Mouse (Mus musculus): Measurements from ENCODE around the gene Pign. TPM values are rescaled to one million over a fixed set of nuclear protein-coding genes. Genes with fewer than 3 reads are reported as not detected.

Pign gene
- polyA plus RNA-seq, 1 experiment from 2014 or later = 3.4 TPM

- no peak overlapping the region for H3K27ac ChIP-seq (ENCODE audit: low read depth)
- no peak overlapping the region for H3K4me2 ChIP-seq (ENCODE audit: low read depth, low read length)
- no peaks in the 10 kb centered on the region for H3K9me3 ChIP-seq (ENCODE audit: low read length)
- H3K9ac ChIP-seq (replicated peaks) = no peak overlapping the region
- DNase-seq = no peak
- TF ChIP-seq CTCF (IDR thresholded peaks at IDR 0.05; ENCODE audit: low read depth) (no peak), EP300 (IDR thresholded peaks at IDR 0.05; ENCODE audit: low read depth) (no peak)
- H3K4me3 ChIP-seq (ENCODE audit: low read depth, low read length) = no peak overlapping the region
- WGBS (ENCODE audit: insufficient replicate concordance) = 67% methylated on average over 1 of the region's 1 CpGs
- H3K4me1 ChIP-seq (ENCODE audit: insufficient read depth) = no peaks in the 10 kb centered on the region
- ATAC-seq = no peak
- peaks cover 15% of the 10 kb centered on the region for H3K36me3 ChIP-seq (replicated peaks; ENCODE audit: insufficient read depth, low read length)
- H3K27me3 ChIP-seq (ENCODE audit: insufficient read depth, low read length) = no peaks in the 10 kb centered on the region
These were observed 80.7 kb downstream of the Pign start for GRCm38 (mm10) chr1:105582800-105583199.

DNA sequence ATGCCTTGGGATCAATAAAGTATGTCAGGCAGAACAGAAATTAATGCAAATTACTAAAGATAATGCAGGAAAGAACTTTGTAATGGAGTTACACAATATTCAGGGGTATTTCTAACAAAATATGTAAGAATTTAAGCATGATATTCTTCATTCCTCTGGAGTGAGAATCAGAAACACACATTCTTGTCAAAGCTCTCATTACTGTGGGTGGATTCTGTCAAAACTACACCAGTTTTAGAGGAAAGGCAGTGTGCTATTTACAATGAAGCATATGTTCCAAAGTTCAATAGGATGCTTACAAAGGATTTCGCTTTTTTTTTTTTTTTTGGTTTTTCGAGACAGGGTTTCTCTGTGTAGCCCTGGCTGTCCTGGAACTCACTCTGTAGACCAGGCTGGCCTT is 82.6 kb downstream of the Pign start:
- DNase-seq (no peak), ATAC-seq (no peak)
- Histone ChIP-seq H3K4me2 (ENCODE audit: low read depth, low read length) (no peak overlapping the region), H3K27me3 (ENCODE audit: insufficient read depth, low read length) (no peaks in the 10 kb centered on the region), H3K4me3 (ENCODE audit: low read depth, low read length) (no peak overlapping the region), H3K27ac (ENCODE audit: low read depth) (no peak overlapping the region), H3K4me1 (ENCODE audit: insufficient read depth) (no peaks in the 10 kb centered on the region), H3K9ac (replicated peaks) (no peak overlapping the region), H3K36me3 (replicated peaks; ENCODE audit: insufficient read depth, low read length) (peaks cover 15% of the 10 kb centered on the region), H3K9me3 (ENCODE audit: low read length) (no peaks in the 10 kb centered on the region)
- whole genome bisulfite sequencing (ENCODE audit: insufficient replicate concordance) = 83% methylated on average over 2 of the region's 2 CpGs
- TF ChIP-seq EP300 (IDR thresholded peaks at IDR 0.05; ENCODE audit: low read depth) = no peak
- TF ChIP-seq CTCF (IDR thresholded peaks at IDR 0.05; ENCODE audit: low read depth) = no peak

GRCm38 (mm10) chr1:105566051-105566450 is 97.4 kb downstream of the Pign start:
- DNase-seq (no peak), ATAC-seq (no peak)
- Histone ChIP-seq H3K4me2 (ENCODE audit: low read depth, low read length) (no peak overlapping the region), H3K27me3 (ENCODE audit: insufficient read depth, low read length) (no peaks in the 10 kb centered on the region), H3K4me3 (ENCODE audit: low read depth, low read length) (no peak overlapping the region), H3K4me1 (ENCODE audit: insufficient read depth) (no peaks in the 10 kb centered on the region), H3K9ac (replicated peaks) (no peak overlapping the region), H3K27ac (ENCODE audit: low read depth) (no peak overlapping the region), H3K36me3 (replicated peaks; ENCODE audit: insufficient read depth, low read length) (no peaks in the 10 kb centered on the region; the same call in 1 of the 2 replicates), H3K9me3 (ENCODE audit: low read length) (no peaks in the 10 kb centered on the region)
- no peak for TF ChIP-seq CTCF (IDR thresholded peaks at IDR 0.05; ENCODE audit: low read depth)
- TF ChIP-seq EP300 (IDR thresholded peaks at IDR 0.05; ENCODE audit: low read depth) = no peak
- 82% methylated on average over 3 of the region's 3 CpGs for WGBS (ENCODE audit: insufficient replicate concordance)

DNA sequence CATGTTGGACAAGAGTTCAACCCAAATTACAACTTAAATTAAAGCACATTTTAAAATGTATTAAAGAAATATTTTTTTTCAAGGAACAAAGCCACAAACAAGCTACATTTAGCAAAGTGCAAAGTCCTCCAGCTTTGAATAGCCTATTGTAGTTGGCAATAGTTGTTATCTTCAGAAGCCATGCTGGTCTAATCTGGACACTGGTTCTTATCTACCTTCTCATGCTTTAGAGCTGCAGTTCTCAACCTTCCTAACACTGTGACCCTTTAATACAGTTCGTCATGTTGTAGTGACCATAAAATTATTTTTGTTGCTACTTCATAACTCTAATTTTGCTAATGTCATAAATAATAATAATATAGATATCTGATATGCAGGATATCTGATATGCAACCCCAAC is 99.2 kb downstream of the Pign start:
- H3K9me3 ChIP-seq (ENCODE audit: low read length) = no peaks in the 10 kb centered on the region
- no peak overlapping the region for H3K27ac ChIP-seq (ENCODE audit: low read depth)
- TF ChIP-seq CTCF (IDR thresholded peaks at IDR 0.05; ENCODE audit: low read depth) (no peak), EP300 (IDR thresholded peaks at IDR 0.05; ENCODE audit: low read depth) (no peak)
- H3K4me3 ChIP-seq (ENCODE audit: low read depth, low read length) = no peak overlapping the region
- no peaks in the 10 kb centered on the region; the same call in 1 of the 2 replicates for H3K36me3 ChIP-seq (replicated peaks; ENCODE audit: insufficient read depth, low read length)
- H3K4me2 ChIP-seq (ENCODE audit: low read depth, low read length) = no peak overlapping the region
- H3K27me3 ChIP-seq (ENCODE audit: insufficient read depth, low read length) = no peaks in the 10 kb centered on the region
- no peak for DNase-seq
- no peak for ATAC-seq
- no peak overlapping the region for H3K9ac ChIP-seq (replicated peaks)
- WGBS (ENCODE audit: insufficient replicate concordance) = 63% methylated on average over 1 of the region's 1 CpGs
- H3K4me1 ChIP-seq (ENCODE audit: insufficient read depth) = no peaks in the 10 kb centered on the region

- DNase-seq (no peak), ATAC-seq (no peak)
- H3K4me2 ChIP-seq (ENCODE audit: low read depth, low read length) = no peak overlapping the region
- H3K27ac ChIP-seq (ENCODE audit: low read depth) = no peak overlapping the region
- H3K27me3 ChIP-seq (ENCODE audit: insufficient read depth, low read length) = no peaks in the 10 kb centered on the region
- no peak overlapping the region for H3K9ac ChIP-seq (replicated peaks)
- H3K4me1 ChIP-seq (ENCODE audit: insufficient read depth) = no peaks in the 10 kb centered on the region
- 83% methylated on average over 2 of the region's 2 CpGs for WGBS (ENCODE audit: insufficient replicate concordance)
- no peaks in the 10 kb centered on the region; the same call in 1 of the 2 replicates for H3K36me3 ChIP-seq (replicated peaks; ENCODE audit: insufficient read depth, low read length)
- no peaks in the 10 kb centered on the region for H3K9me3 ChIP-seq (ENCODE audit: low read length)
- no peak overlapping the region for H3K4me3 ChIP-seq (ENCODE audit: low read depth, low read length)
- TF ChIP-seq CTCF (IDR thresholded peaks at IDR 0.05; ENCODE audit: low read depth) = peak; percentile 16; the same call in 1 of the 2 replicates
- TF ChIP-seq EP300 (IDR thresholded peaks at IDR 0.05; ENCODE audit: low read depth) = no peak
These were observed 99.7 kb downstream of the Pign start for GRCm38 (mm10) chr1:105563821-105564220.

DNA sequence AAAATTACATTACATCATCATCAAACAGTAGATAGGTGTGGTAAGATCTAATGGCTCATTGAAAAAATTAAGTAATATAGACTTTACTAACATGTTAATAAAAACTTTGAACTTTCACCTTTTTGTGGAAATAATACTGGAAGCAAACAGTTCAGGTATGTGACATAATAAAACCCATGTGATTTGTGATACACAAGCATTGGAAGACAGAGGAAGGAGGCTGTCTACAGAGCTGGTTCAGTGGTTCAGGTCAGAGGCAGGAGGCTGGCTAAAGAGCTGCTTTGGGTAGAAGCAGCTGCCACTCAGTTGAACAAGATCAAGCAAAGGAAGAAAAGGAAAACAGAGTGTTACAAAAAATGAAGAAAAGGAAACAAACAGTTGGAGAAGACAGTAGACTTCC is 107.4 kb downstream of the Pign start:
- ATAC-seq (no peak), DNase-seq (no peak)
- Histone ChIP-seq H3K36me3 (replicated peaks; ENCODE audit: insufficient read depth, low read length) (peaks cover 5% of the 10 kb centered on the region), H3K4me1 (ENCODE audit: insufficient read depth) (no peaks in the 10 kb centered on the region), H3K9ac (replicated peaks) (no peak overlapping the region), H3K27me3 (ENCODE audit: insufficient read depth, low read length) (no peaks in the 10 kb centered on the region), H3K27ac (ENCODE audit: low read depth) (no peak overlapping the region), H3K9me3 (ENCODE audit: low read length) (no peaks in the 10 kb centered on the region), H3K4me2 (ENCODE audit: low read depth, low read length) (no peak overlapping the region), H3K4me3 (ENCODE audit: low read depth, low read length) (no peak overlapping the region)
- TF ChIP-seq CTCF (IDR thresholded peaks at IDR 0.05; ENCODE audit: low read depth) (no peak), EP300 (IDR thresholded peaks at IDR 0.05; ENCODE audit: low read depth) (no peak)

- no peak for ATAC-seq
- WGBS (ENCODE audit: insufficient replicate concordance) = 34% methylated on average over 1 of the region's 1 CpGs
- Histone ChIP-seq H3K27ac (ENCODE audit: low read depth) (no peak overlapping the region), H3K27me3 (ENCODE audit: insufficient read depth, low read length) (no peaks in the 10 kb centered on the region), H3K9me3 (ENCODE audit: low read length) (no peaks in the 10 kb centered on the region), H3K4me3 (ENCODE audit: low read depth, low read length) (no peak overlapping the region), H3K9ac (replicated peaks) (no peak overlapping the region), H3K36me3 (replicated peaks; ENCODE audit: insufficient read depth, low read length) (peaks cover 5% of the 10 kb centered on the region), H3K4me1 (ENCODE audit: insufficient read depth) (no peaks in the 10 kb centered on the region), H3K4me2 (ENCODE audit: low read depth, low read length) (no peak overlapping the region)
- no peak for TF ChIP-seq CTCF (IDR thresholded peaks at IDR 0.05; ENCODE audit: low read depth)
- TF ChIP-seq EP300 (IDR thresholded peaks at IDR 0.05; ENCODE audit: low read depth) = no peak
- no peak for DNase-seq
These were observed 108.2 kb downstream of the Pign start for GRCm38 (mm10) chr1:105555192-105555718.
